Mouse (Mus musculus) spleen, adult 2 months (tissue): Measurements from ENCODE around the gene Haus5.

Source experiments
- CTCF ChIP-seq: fragments of 200-500 bp; IDR thresholded peaks from 2 replicates; pipeline ENCODE4 v1.5.1; 2011; ENCODE audit warnings: mild to moderate bottlenecking, inconsistent platforms; ENCODE audit not compliant: insufficient read depth, insufficient read length, insufficient replicate concordance; ENCODE audit errors: extremely low read depth
- POLR2A ChIP-seq: fragments of 200-500 bp; IDR thresholded peaks from 2 replicates; pipeline ENCODE4 v1.6.1; 2011; ENCODE audit warnings: low read depth, low read length, inconsistent platforms

DNA sequence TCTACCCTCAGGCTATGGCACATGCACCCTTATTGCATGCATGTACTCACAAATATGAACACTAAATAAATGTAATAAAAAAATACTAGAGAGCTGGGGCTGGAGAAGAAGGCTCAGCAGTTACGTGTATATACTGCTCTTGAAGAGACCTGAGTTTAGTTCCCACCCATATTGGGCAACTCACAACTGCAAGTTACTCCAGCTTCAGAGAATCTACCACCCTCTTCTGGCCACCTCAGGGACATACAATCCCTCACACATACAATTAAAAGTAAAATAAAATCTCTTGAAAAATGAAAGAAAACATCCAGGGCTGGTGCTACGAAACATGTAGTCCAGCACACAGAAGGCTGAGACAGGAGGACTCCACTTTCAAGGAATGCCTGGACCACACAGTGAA, 50.3 kb downstream of the Haus5 start:
- no peak for TF ChIP-seq POLR2A
- TF ChIP-seq CTCF, result no peak
